Mouse (Mus musculus) CD4-positive, CD25-positive, alpha-beta regulatory T cell, adult 4 months (primary cell): ENCODE data around the gene March4. TPM values are rescaled to one million over a fixed set of nuclear protein-coding genes. Genes with fewer than 3 reads are reported as not detected.

Experiments
- ATAC-seq: one replicate; pipeline ENCODE4 v1.8.0; 2017
- polyA plus RNA-seq, 2 experiments: library from polyadenylated mRNA; unstranded; fragments of 100-300 nt; shearing (Covaris generic); gene quantifications; one replicate each; pipeline ENCODE4 v1.2.1; 2017

Gene March4
- polyA plus RNA-seq, 2 experiments from 2014 or later = not detected

- no peak for ATAC-seq
Observed at GRCm38 (mm10) chr1:72529192-72529591, 7.5 kb downstream of the March4 start.

DNA sequence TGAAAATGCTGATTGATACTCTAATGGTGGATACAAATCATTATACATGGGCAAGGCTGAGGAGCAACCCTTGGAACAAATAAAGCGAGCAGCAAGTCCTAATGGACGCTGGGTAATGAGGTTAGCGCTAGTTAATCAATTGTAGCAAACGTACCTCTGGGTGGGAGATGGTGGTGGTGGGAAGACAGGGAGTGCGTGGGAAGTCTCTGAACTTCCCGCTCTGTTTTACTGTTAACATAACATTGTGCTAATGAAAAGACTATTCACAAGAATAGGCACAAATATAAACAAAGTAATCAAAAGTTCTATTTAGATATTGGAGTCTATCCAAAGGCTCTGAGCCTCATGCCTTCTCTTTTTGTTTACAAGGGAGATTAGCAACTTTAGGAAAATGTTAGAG is 13.1 kb downstream of the March4 start:
- no peak for ATAC-seq

DNA sequence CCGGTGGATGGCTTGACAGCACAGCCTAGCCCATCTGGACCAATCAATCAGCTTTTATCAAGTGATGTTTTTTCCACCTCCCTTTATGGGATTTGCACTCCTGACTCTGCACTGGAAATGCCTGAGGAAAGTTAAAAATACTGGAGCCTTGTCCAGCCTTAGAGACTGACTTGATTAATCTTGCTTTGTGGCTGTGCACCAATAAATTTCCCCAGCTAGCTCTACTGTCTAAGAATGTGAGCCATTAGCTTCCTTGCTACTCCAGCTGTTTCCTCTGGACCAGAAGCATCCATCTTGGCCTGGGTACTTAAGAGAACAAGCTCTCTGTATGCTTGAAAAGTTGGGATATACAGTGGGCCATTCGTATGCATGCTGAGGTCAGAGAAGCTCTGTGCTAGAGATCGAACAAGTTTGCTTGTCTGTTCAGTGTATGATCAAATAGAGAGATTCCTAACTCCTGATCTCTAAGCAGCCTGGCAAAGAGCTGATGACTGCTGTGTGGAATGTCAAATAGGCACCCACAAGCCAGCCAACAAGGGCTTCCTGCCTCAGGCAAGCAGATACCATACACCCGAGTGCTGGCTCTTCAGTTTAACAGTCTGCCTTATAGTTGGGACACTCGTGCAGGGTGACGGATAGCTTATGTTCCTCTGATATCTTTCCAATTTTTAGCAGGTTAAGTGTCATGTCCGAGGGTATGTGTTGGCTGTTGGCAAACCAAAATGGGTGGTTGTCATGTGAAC is 25.8 kb downstream of the March4 start:
- no peak for ATAC-seq

- no peak for ATAC-seq
Observed at GRCm38 (mm10) chr1:72509551-72509950, 27.2 kb downstream of the March4 start.

- no peak for ATAC-seq
Observed at GRCm38 (mm10) chr1:72507670-72508069, 29.1 kb downstream of the March4 start.

GRCm38 (mm10) chr1:72506202-72506601 is 30.5 kb downstream of the March4 start:
- ATAC-seq = no peak

DNA sequence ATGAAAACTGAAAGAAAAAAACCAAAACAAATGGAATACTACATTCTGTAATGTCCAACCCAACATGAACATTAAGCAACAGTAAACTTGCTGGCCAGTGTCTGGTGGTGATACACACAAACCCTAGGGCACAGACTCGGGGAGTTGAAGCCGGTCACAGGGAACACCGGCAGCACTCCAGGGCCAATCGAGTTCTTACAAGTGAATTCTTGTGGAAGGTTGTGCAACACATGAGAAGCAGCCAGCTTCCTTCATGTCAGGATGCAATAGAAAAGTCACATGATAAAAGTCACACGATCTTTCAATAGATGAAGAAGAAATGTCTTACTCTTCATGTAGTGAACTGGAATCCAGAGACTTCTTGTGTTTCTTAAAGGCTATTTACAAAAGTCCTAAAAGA is 39.1 kb downstream of the March4 start:
- ATAC-seq = no peak

GRCm38 (mm10) chr1:72493454-72493853 is 43.3 kb downstream of the March4 start:
- ATAC-seq = no peak

DNA sequence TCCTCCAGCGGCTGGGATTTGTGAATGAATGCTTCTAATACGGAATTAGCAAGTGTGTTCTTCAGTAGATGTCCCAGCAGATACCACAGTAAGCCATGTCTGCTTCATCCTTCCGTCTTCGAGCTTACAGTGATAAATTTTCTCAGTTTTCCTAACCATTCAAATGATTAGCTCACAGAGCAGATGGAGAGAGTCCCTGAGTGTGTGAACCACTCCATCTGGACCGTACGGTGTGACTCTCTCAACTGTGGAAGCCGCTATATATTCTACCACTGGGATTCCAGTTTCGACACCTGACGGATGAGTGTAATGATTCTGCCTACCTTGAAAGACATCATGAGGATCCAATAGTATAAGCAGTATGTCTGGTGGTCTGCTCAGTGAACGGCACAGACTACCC is 44.1 kb downstream of the March4 start:
- ATAC-seq = no peak

GRCm38 (mm10) chr1:72491307-72491706 is 45.4 kb downstream of the March4 start:
- no peak for ATAC-seq

GRCm38 (mm10) chr1:72490801-72491200 is 45.9 kb downstream of the March4 start:
- ATAC-seq = no peak

DNA sequence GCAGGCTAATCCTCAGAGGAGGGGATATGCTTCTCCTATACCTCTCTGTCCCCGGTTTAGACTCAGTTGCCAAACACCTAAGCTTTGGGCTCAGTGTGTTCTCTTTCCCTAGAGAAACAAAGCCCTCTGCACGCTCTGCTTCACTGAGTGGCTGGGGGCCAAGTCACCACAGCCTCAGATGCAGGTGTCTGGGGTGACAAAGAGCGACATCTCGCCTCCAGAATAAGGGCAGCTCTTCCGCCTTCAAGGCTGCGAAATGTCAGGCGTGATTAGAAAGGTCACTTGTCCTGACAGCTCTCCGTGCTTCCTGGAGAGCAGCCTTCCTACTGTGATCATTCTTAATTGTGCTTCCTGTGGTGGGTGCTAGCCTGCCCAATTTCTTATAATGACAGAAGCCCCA is 46.5 kb downstream of the March4 start:
- ATAC-seq = no peak

- ATAC-seq = no peak
Observed at GRCm38 (mm10) chr1:72476594-72476993, 60.1 kb downstream of the March4 start.

DNA sequence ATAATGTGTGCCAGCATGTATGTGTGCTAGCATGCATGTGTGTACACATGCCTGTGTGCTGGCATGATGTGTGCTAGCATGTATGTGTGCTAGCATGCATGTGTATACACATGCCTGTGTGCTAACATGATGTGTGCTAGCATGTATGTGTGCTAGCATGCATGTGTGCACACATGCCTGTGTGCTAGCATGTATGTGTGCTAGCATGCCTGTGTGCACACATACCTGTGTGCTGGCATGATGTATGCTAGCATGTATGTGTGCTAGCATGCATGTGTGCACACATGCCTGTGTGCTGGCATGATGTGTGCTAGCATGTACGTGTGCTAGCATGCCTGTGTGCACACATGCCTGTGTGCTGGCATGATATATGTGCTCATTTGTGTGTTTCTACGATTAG is 67.7 kb downstream of the March4 start:
- ATAC-seq = no peak

DNA sequence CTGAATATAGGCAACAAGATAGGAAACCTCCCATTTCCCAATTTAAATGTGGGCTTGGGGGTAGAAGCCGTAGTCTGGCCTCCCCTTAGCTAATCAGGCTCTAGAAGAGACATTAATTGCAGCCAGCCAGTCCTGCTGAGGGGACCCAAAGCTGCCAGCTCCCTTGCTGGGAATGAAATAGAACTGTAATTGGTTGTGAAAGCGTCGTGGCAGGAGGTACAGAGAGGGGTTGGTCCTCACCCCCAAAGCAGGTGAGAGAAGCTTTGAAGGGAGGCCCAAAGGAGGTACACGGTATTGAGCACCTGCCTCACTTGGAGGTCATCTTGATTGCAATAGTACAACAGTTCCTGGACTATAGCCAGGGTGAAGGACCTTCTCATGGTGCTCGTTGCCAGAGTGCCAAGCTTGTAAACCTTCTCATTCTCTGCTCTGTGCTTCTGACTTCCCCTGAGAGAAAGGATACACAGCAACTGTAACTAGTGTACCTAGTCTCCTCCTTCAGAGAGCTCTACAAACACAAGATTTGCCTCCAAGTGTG is 68.2 kb downstream of the March4 start:
- ATAC-seq = no peak

GRCm38 (mm10) chr1:72464926-72465583 is 71.7 kb downstream of the March4 start:
- ATAC-seq = no peak

- ATAC-seq = no peak
Observed at GRCm38 (mm10) chr1:72462516-72462915, 74.2 kb downstream of the March4 start.

DNA sequence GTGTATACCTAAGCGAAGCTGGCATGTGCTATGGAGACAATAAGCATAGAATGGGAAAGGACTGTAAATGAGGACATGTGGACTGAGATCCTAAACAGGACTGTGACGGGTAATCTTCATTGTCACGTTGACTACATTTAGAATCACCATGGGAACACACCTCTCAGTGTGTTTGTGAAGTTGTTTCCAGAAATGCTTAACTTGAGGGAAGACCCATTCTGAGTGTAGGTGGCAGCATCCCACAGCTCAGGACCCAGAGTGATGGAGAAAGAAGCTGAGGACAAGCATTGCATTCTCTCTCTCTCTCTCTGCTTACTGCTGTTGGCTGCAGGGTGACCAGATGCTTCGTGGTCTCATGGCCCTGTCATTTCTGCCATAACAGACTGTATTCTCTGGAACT is 79.1 kb downstream of the March4 start:
- no peak for ATAC-seq

DNA sequence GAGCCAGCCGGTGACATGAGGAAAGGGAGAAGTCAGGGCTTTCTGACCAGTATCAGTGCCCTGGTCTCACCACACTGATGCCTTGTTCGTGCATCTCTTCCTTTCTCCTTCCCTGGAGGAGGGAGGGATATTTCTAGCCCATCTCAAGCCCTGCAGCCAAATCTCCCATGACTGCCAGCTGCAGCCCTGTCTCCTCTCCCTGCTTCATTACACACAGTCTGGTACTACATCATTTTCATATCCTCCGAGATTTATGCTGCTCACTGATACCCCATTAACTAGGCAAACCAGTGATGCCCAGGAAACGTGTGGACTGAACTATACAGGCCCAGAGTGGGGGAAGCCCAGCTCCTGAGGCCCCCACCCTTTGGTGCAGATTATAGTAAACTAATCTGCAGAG is 80.8 kb downstream of the March4 start:
- no peak for ATAC-seq

DNA sequence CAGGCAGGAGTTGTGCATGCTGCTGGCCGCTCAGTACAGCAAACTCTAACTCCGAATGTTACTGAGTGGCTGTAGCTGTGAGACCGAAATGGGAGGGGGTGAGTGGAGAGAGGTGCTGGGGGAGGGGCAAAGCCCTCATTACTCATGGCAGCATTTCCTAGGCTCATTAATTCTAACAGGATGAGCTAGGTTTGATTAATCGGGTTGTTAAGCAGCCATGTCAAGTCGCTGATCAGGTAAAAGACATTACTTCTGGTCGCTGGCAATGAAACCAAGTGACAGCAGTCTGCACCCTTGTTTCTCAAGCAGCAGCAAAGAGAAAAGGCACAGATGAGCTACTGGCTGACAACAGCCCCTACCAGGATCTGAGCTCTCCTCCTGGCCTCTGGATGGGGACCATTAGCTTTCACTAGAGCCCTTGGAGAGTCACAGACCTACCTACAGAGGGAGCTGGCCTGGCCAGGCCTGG is 82.0 kb downstream of the March4 start:
- no peak for ATAC-seq

GRCm38 (mm10) chr1:72452839-72453238 is 83.9 kb downstream of the March4 start:
- no peak for ATAC-seq

GRCm38 (mm10) chr1:72450790-72451189 is 85.9 kb downstream of the March4 start:
- no peak for ATAC-seq

- ATAC-seq = no peak
Observed at GRCm38 (mm10) chr1:72449752-72450151, 87.0 kb downstream of the March4 start.

DNA sequence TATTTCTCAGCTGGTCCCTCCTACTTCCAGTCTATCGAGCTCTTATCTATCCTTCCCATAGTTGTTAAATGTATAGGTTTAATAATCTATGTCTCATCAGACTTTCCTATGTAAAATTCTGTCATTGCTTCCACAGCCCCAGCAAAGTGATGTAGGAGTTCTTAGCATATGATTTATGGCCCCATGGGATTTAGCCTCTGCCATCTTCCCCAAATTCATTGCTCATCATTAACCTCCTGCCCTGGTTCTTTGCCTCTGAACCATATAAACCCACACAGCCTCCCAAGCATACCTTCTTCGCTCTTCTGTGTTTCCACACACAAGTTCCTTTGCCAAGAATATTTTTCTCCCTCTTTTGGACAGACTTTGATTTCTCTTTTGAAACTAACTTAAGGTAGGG is 94.0 kb downstream of the March4 start:
- no peak for ATAC-seq
